Mouse (Mus musculus) olfactory bulb, adult 2 months (tissue): ENCODE data around the gene Immp2l. TPM values are rescaled to one million over a fixed set of nuclear protein-coding genes. Genes with fewer than 3 reads are reported as not detected.

Source experiments
- H3K27ac ChIP-seq: fragments of 200-500 bp; 2 replicates; pipeline ENCODE4 v1.5.1; 2012; ENCODE audit warnings: low read depth, low read length; ENCODE audit not compliant: insufficient read depth
- H3K4me1 ChIP-seq: fragments of 200-500 bp; 2 replicates; pipeline ENCODE4 v1.6.1; 2012; ENCODE audit warnings: low read length; ENCODE audit not compliant: control insufficient read depth, insufficient read depth
- H3K4me3 ChIP-seq: fragments of 200-500 bp; 2 replicates; pipeline ENCODE4 v1.5.1; 2012; ENCODE audit warnings: mild to moderate bottlenecking, low read depth, low read length, moderate library complexity; ENCODE audit not compliant: insufficient read depth
- CTCF ChIP-seq: fragments of 200-500 bp; IDR thresholded peaks from 2 replicates; pipeline ENCODE4 v1.5.1; 2012; ENCODE audit warnings: low read depth, mild to moderate bottlenecking, low read length, moderate library complexity; ENCODE audit not compliant: insufficient read depth
- POLR2A ChIP-seq: fragments of 200-500 bp; IDR thresholded peaks from 2 replicates; pipeline ENCODE4 v1.6.1; 2012; ENCODE audit warnings: mild to moderate bottlenecking, low read depth, low read length, moderate library complexity; ENCODE audit not compliant: insufficient read depth
- WGBS: fragments of 180-500 bp; shearing (Covaris S2); methylation state at CpG from one replicate; pipeline ENCODE4 v1.1.7; 2018; 5-methylcytosine and 5-hydroxymethylcytosine counted together
- polyA plus RNA-seq: library from polyadenylated mRNA; stranded (reverse); fragments of >200 nt; gene quantifications from 2 replicates; pipeline ENCODE4 v1.2.4, GENCODE M21; 2012; ENCODE audit warnings: low replicate concordance; ENCODE audit not compliant: missing spikeins, insufficient read depth, insufficient read length

Immp2l gene
- polyA plus RNA-seq, 1 experiment, result not detected

- Histone ChIP-seq H3K4me1 (no peaks in the 10 kb centered on the region), H3K27ac (no peak overlapping the region), H3K4me3 (no peak overlapping the region)
- 92% methylated on average over 2 of the region's 2 CpGs for WGBS
- TF ChIP-seq CTCF (no peak), POLR2A (no peak)
Observed at GRCm38 (mm10) chr12:41874015-41874414, 850.1 kb downstream of the Immp2l start.

- TF ChIP-seq POLR2A, result no peak
- TF ChIP-seq CTCF, result no peak
- Histone ChIP-seq H3K27ac (no peak overlapping the region), H3K4me1 (no peaks in the 10 kb centered on the region), H3K4me3 (no peak overlapping the region)
- 22% methylated on average over 5 of the region's 5 CpGs for WGBS
Observed at GRCm38 (mm10) chr12:41877292-41877959, 853.5 kb downstream of the Immp2l start.

- Histone ChIP-seq H3K4me1 (no peaks in the 10 kb centered on the region), H3K4me3 (no peak overlapping the region), H3K27ac (no peak overlapping the region)
- 85% methylated on average over 3 of the region's 3 CpGs for WGBS
- no peak for TF ChIP-seq CTCF
- no peak for TF ChIP-seq POLR2A
Observed at GRCm38 (mm10) chr12:41878493-41878892, 854.6 kb downstream of the Immp2l start.

- 97% methylated on average over 1 of the region's 1 CpGs for WGBS
- H3K27ac ChIP-seq, result no peak overlapping the region
- H3K4me3 ChIP-seq, result no peak overlapping the region
- TF ChIP-seq POLR2A, result no peak
- no peaks in the 10 kb centered on the region for H3K4me1 ChIP-seq
Observed at GRCm38 (mm10) chr12:41878972-41879371, 855.1 kb downstream of the Immp2l start.

- no peak for TF ChIP-seq POLR2A
- no peak for TF ChIP-seq CTCF
Observed at GRCm38 (mm10) chr12:41879412-41879811, 855.5 kb downstream of the Immp2l start.

GRCm38 (mm10) chr12:41880833-41881232 is 856.9 kb downstream of the Immp2l start:
- Histone ChIP-seq H3K4me3 (no peak overlapping the region), H3K4me1 (no peaks in the 10 kb centered on the region), H3K27ac (no peak overlapping the region)
- TF ChIP-seq POLR2A (no peak), CTCF (no peak)
- 92% methylated on average over 3 of the region's 3 CpGs for WGBS

More at GRCm38 (mm10) chr12:41879412-41879811, 855.5 kb downstream of the Immp2l start:
- Histone ChIP-seq H3K27ac (no peak overlapping the region), H3K4me1 (no peaks in the 10 kb centered on the region), H3K4me3 (no peak overlapping the region)
- 84% methylated on average over 1 of the region's 1 CpGs for WGBS

- no peaks in the 10 kb centered on the region for H3K4me1 ChIP-seq
- H3K4me3 ChIP-seq, result no peak overlapping the region
- TF ChIP-seq POLR2A (no peak), CTCF (no peak)
- H3K27ac ChIP-seq, result no peak overlapping the region
- WGBS, result 78% methylated on average over 1 of the region's 1 CpGs
Observed at GRCm38 (mm10) chr12:41908011-41908410, 884.1 kb downstream of the Immp2l start.

- 88% methylated on average over 3 of the region's 3 CpGs for WGBS
- H3K27ac ChIP-seq, result no peak overlapping the region
- TF ChIP-seq POLR2A (no peak), CTCF (no peak)
Observed at GRCm38 (mm10) chr12:41911626-41912025, 887.7 kb downstream of the Immp2l start.

GRCm38 (mm10) chr12:41937751-41938150 is 913.9 kb downstream of the Immp2l start:
- H3K4me1 ChIP-seq, result 0 out of 2 replicates have a peak, but pooled peaks cover 2% of the 10 kb centered on the region
- no peak for TF ChIP-seq CTCF
- no peak for TF ChIP-seq POLR2A
- H3K4me3 ChIP-seq, result no peak overlapping the region
- no peak overlapping the region for H3K27ac ChIP-seq
- WGBS, result 90% methylated on average over 2 of the region's 2 CpGs

More at GRCm38 (mm10) chr12:41911626-41912025, 887.7 kb downstream of the Immp2l start:
- Histone ChIP-seq H3K4me1 (no peaks in the 10 kb centered on the region), H3K4me3 (no peak overlapping the region)

GRCm38 (mm10) chr12:41941853-41942252 is 918.0 kb downstream of the Immp2l start:
- Histone ChIP-seq H3K4me1 (0 out of 2 replicates have a peak, but pooled peaks cover 2% of the 10 kb centered on the region), H3K27ac (no peak overlapping the region), H3K4me3 (no peak overlapping the region)
- WGBS, result 76% methylated on average over 5 of the region's 5 CpGs
- TF ChIP-seq POLR2A (no peak), CTCF (no peak)
